Mouse (Mus musculus): Measurements from ENCODE around the gene Fcrla.
"Not testable (repeated sequence)": the region's sequence is repeated elsewhere in the genome, so short reads cannot be mapped to it uniquely, and the experiment has no call there.

GRCm38 (mm10) chr1:170944151-170944550, 16.8 kb upstream of the Fcrla start:
- TF ChIP-seq CTCF (IDR thresholded peaks at IDR 0.05); POLR2A (IDR thresholded peaks at IDR 0.05; ENCODE audit: insufficient read depth, low read depth, low read length); EP300 (IDR thresholded peaks at IDR 0.05; ENCODE audit: insufficient read depth, low read depth, low read length): not testable (repeated sequence)

Measured in heart, adult 2 months (tissue).